Mouse (Mus musculus) adrenal gland, adult 18-20 months (tissue): ENCODE data around the gene Tln2. TPM values are rescaled to one million over a fixed set of nuclear protein-coding genes. Genes with fewer than 3 reads are reported as not detected.

Experiments used
- DNase-seq, 2 experiments: peaks; one replicate each; pipeline ENCODE4 v3.0.0; 2021 to 2022; ENCODE audit warnings: low spot score in 2 of 2
- long read RNA-seq, 2 experiments: library from polyadenylated mRNA; stranded (forward); transcript quantifications; one replicate each; pipeline ENCODE4 v2.0.0; 2021
- total RNA-seq, 2 experiments: library from RNA; stranded (reverse); gene quantifications; 1 replicate in 1 of 2; 2 replicates in 1 of 2; pipeline ENCODE4 v1.2.3; 2021

Gene Tln2
- total RNA-seq: 10 to 100 TPM; 24.6 to 27.5 TPM
- long read RNA-seq, experiment 1, partial matches to known transcripts: 3 of 7 reads
- long read RNA-seq, experiment 1, other reads (novel, unspliced or antisense): 4 of 7 reads
- long read RNA-seq, experiment 2, partial matches to known transcripts: 6 of 10 reads
- long read RNA-seq, experiment 2, other reads (novel, unspliced or antisense): 4 of 10 reads

DNA sequence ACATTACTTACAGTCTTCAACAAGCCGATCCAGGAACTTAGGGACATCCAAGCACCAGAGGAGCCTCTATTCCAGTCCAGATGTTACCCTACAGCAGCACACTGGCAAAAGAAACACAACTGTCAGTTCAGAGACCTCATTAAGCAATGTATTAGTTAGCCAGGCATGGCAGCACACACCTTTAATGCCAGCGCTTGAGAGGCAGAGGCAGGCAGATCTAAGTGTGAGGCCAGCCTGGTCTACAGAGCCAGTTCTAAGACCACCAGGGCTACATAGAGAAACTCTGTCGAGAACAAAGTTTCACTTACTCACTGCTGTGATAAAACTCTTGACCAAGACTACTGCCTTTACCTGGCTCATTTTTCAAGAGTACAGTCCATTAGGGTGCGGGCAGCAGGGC, at the start of gene Tln2:
Tln2 (minus strand) TSS at position 101 of the 400 bp plus-strand sequence.
- DNase-seq: no peak

GRCm38 (mm10) chr9:67609226-67609625, 49.7 kb upstream of the Tln2 start:
- no peak for DNase-seq

- no peak for DNase-seq
Observed at GRCm38 (mm10) chr9:67607786-67608366, 48.4 kb upstream of the Tln2 start.

DNA sequence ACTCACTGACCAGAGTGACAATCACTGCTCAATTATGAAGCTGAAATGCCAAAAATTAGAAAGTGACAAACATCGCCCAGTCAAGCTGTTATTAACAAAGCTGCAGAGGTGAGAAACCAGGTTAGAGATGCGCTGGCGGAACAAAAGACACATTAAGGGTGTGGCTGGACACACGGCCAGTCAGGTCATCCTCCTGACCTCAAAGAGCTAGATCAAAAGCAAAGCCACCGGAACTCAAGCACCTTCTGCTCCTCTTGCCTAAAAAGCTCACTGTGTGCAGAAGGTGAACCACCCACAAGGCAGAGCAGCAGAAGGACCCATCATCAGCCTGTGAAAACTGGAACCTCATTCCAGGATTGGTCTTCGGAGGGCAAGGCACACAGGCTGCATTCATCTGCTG, 47.8 kb upstream of the Tln2 start:
- no peak for DNase-seq

GRCm38 (mm10) chr9:67605867-67606435, 46.4 kb upstream of the Tln2 start:
- no peak for DNase-seq

DNA sequence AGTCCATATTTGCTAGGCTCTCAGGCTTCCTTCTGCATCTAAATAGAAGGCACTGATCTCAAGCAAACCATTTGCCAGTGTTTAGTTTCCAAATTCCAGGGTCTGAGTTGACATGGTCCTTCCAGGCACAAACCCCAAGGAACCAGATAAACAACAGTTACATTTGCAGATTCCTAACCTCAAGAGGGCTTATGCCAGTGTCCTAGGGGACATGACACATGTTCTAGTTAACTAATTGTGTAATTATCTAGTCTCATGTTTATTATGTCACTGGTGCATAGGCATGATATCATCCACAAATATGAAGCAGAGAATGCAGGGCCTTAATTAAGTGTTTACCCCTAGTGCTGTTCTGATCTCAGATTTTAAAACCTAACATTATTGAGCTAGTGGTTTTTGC, 45.4 kb upstream of the Tln2 start:
- no peak for DNase-seq

- no peak for DNase-seq
Observed at GRCm38 (mm10) chr9:67602347-67602746, 42.8 kb upstream of the Tln2 start.

DNA sequence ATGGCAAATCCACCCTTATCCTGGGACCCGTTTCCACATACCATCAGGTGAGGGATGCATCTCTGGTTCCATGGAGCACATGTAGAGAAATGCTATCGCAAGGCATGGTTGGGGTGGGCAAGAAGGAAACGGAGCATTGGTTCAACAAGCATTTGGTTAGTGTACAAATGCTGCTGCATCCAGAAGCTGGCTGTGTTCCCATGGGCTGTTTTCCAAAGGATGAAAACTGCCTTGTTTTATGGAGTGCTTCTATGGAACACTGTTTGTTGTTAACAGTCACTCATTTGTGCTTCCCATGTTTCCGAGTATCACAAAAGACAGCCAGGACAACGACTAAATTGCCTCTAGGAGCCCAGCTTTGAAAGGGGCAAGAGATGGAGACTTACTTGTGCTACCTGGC, 35.7 kb upstream of the Tln2 start:
- no peak for DNase-seq

GRCm38 (mm10) chr9:67593469-67594141, 34.1 kb upstream of the Tln2 start:
- DNase-seq: no peak

DNA sequence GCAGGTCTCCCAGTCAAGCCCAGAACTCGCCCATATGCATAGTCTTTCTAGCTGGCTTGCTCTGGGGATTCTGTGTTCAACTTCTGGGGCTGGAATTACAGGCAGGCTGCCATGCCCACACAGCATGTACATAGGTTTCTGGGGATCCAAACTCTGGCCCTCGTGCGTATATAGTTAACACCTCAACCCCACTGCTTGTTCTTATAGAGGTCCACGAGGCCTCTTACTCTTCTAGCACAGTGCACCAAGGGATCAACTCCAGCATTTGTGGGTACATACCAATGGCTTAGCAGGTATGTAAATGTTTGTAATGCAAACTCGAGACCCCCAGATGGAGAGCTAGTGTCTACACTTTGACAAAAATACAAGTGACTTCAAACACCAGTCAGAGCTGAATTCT, 33.2 kb upstream of the Tln2 start:
- no peak for DNase-seq

- no peak for DNase-seq
Observed at GRCm38 (mm10) chr9:67587111-67587510, 27.6 kb upstream of the Tln2 start.

GRCm38 (mm10) chr9:67586489-67586888, 27.0 kb upstream of the Tln2 start:
- DNase-seq: no peak

- peak in 1 of 2 experiments; percentile 27 for DNase-seq
Observed at GRCm38 (mm10) chr9:67584871-67585270, 25.4 kb upstream of the Tln2 start.

GRCm38 (mm10) chr9:67581581-67582280, 22.2 kb upstream of the Tln2 start:
- DNase-seq: no peak

GRCm38 (mm10) chr9:67579541-67579940, 20.0 kb upstream of the Tln2 start:
- DNase-seq: no peak

- DNase-seq: no peak
Observed at GRCm38 (mm10) chr9:67574721-67575248, 15.3 kb upstream of the Tln2 start.

GRCm38 (mm10) chr9:67573683-67573979, 14.1 kb upstream of the Tln2 start:
- no peak for DNase-seq

GRCm38 (mm10) chr9:67572790-67573682, 13.5 kb upstream of the Tln2 start:
- no peak for DNase-seq

GRCm38 (mm10) chr9:67565801-67566258, 6.3 kb upstream of the Tln2 start:
- DNase-seq: no peak

DNA sequence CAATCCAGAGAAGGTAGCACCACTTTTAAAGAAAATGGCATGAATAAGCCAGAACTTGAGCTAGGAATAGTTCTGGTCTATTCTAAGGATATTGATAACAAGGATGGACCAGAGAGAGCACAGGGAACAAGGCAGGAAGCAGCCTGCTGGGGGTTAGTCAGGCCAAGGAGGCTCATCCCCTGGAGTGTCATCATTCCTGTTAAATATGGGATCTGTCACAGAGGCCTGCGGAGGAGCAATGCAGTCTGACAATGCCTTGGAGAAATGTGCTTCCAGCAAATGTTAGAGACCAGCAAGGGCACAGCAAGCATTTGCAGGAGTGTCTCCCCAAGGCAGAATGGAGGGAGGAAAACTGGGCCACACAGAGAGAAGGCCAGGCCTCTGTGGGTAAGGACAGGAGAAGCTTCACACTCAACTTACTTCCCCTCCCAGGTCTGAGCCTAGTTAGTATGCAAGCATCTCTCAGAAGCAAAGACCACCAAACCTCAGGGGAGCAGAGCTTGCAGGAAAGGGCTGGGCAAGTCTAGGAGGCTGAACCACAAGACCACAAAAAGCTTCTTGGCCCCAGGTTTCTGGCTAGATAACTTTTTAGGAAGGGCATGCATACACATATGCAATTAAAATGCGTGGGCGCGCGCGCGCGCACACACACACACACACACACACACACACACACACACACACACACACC, 9.5 kb downstream of the Tln2 start:
- DNase-seq: no peak
